Mouse (Mus musculus): Measurements from ENCODE around the gene Kat2b. TPM values are rescaled to one million over a fixed set of nuclear protein-coding genes. Genes with fewer than 3 reads are reported as not detected.

The Kat2b gene
- polyA plus RNA-seq, 1 experiment, result 2.4 TPM

DNA sequence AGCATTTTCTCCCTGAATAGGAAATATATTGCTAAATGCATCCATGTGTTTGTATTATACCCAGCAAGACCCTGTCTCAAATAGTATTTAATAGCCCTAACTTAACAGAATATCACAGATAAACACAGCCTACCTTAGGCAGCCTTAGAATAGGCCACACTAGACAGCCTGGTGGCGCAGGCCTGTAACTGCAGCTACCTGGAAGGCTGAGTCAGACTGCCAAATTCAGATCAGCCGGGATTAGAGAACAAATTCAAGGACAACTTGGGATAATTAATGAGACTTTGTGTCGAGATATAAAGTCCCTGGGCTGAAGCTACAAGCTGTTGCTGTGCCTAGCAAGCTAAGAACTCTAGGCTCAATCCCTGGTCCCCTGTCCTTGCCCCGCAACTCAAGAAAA lies 12.6 kb upstream of the Kat2b start:
- Histone ChIP-seq H3K79me3 (ENCODE audit: low read depth) (no peaks in the 10 kb centered on the region), H3K4me3 (ENCODE audit: insufficient read depth, poor library complexity, severe bottlenecking) (no peak overlapping the region), H3K27me3 (ENCODE audit: control insufficient read depth, insufficient read depth, insufficient read length) (no peaks in the 10 kb centered on the region), H3K79me2 (ENCODE audit: control insufficient read depth, insufficient read depth) (no peaks in the 10 kb centered on the region), H3ac (ENCODE audit: control insufficient read depth, insufficient read length, low read depth) (no peak overlapping the region), H3K36me3 (ENCODE audit: control insufficient read depth, insufficient read depth) (no peaks in the 10 kb centered on the region)
- TF ChIP-seq CEBPB (IDR thresholded peaks at IDR 0.05; ENCODE audit: low read depth) (no peak), MYOD1 (IDR thresholded peaks at IDR 0.05; ENCODE audit: control insufficient read depth, insufficient read length, low read depth) (no peak), MAX (IDR thresholded peaks at IDR 0.05) (no peak), MYOG (IDR thresholded peaks at IDR 0.05; ENCODE audit: control insufficient read depth, extremely low read depth, insufficient read length) (no peak), USF1 (IDR thresholded peaks at IDR 0.05; ENCODE audit: low read depth) (no peak), FOSL1 (IDR thresholded peaks at IDR 0.05; ENCODE audit: insufficient read depth, low read length, poor library complexity, severe bottlenecking) (no peak), CTCF (IDR thresholded peaks at IDR 0.05; ENCODE audit: control insufficient read depth, insufficient read depth, insufficient read length) (no peak)

- no peak overlapping the region for H3K4me3 ChIP-seq (ENCODE audit: insufficient read depth, poor library complexity, severe bottlenecking)
- H3K79me3 ChIP-seq (ENCODE audit: low read depth), result no peaks in the 10 kb centered on the region
- no peaks in the 10 kb centered on the region for H3K27me3 ChIP-seq (ENCODE audit: control insufficient read depth, insufficient read depth, insufficient read length)
- TF ChIP-seq MAX (IDR thresholded peaks at IDR 0.05), result no peak
- no peak for TF ChIP-seq CTCF (IDR thresholded peaks at IDR 0.05; ENCODE audit: control insufficient read depth, insufficient read depth, insufficient read length)
- no peak for TF ChIP-seq FOSL1 (IDR thresholded peaks at IDR 0.05; ENCODE audit: insufficient read depth, low read length, poor library complexity, severe bottlenecking)
- no peak for TF ChIP-seq USF1 (IDR thresholded peaks at IDR 0.05; ENCODE audit: low read depth)
- no peak for TF ChIP-seq CEBPB (IDR thresholded peaks at IDR 0.05; ENCODE audit: low read depth)
- no peak for TF ChIP-seq MYOG (IDR thresholded peaks at IDR 0.05; ENCODE audit: control insufficient read depth, extremely low read depth, insufficient read length)
- no peaks in the 10 kb centered on the region for H3K36me3 ChIP-seq (ENCODE audit: control insufficient read depth, insufficient read depth)
- no peaks in the 10 kb centered on the region for H3K79me2 ChIP-seq (ENCODE audit: control insufficient read depth, insufficient read depth)
- H3ac ChIP-seq (ENCODE audit: control insufficient read depth, insufficient read length, low read depth), result no peak overlapping the region
Observed at GRCm38 (mm10) chr17:53554813-53555212, 11.8 kb upstream of the Kat2b start.

- no peak overlapping the region for H3K4me3 ChIP-seq (ENCODE audit: insufficient read depth, poor library complexity, severe bottlenecking)
- H3K36me3 ChIP-seq (ENCODE audit: control insufficient read depth, insufficient read depth), result no peaks in the 10 kb centered on the region
- TF ChIP-seq CTCF (IDR thresholded peaks at IDR 0.05; ENCODE audit: control insufficient read depth, insufficient read depth, insufficient read length) (no peak), MYOD1 (IDR thresholded peaks at IDR 0.05; ENCODE audit: control insufficient read depth, insufficient read length, low read depth) (no peak)
Observed at GRCm38 (mm10) chr17:53557443-53557842, 9.2 kb upstream of the Kat2b start.

GRCm38 (mm10) chr17:53559646-53560045 lies 7.0 kb upstream of the Kat2b start:
- Histone ChIP-seq H3K79me2 (ENCODE audit: control insufficient read depth, insufficient read depth) (no peaks in the 10 kb centered on the region), H3K4me3 (ENCODE audit: insufficient read depth, poor library complexity, severe bottlenecking) (no peak overlapping the region), H3ac (ENCODE audit: control insufficient read depth, insufficient read length, low read depth) (no peak overlapping the region), H3K27me3 (ENCODE audit: control insufficient read depth, insufficient read depth, insufficient read length) (no peaks in the 10 kb centered on the region), H3K36me3 (ENCODE audit: control insufficient read depth, insufficient read depth) (no peaks in the 10 kb centered on the region), H3K79me3 (ENCODE audit: low read depth) (no peaks in the 10 kb centered on the region)
- TF ChIP-seq CTCF (IDR thresholded peaks at IDR 0.05; ENCODE audit: control insufficient read depth, insufficient read depth, insufficient read length) (no peak), FOSL1 (IDR thresholded peaks at IDR 0.05; ENCODE audit: insufficient read depth, low read length, poor library complexity, severe bottlenecking) (no peak), MAX (IDR thresholded peaks at IDR 0.05) (no peak), USF1 (IDR thresholded peaks at IDR 0.05; ENCODE audit: low read depth) (no peak), MYOD1 (IDR thresholded peaks at IDR 0.05; ENCODE audit: control insufficient read depth, insufficient read length, low read depth) (no peak), CEBPB (IDR thresholded peaks at IDR 0.05; ENCODE audit: low read depth) (no peak), MYOG (IDR thresholded peaks at IDR 0.05; ENCODE audit: control insufficient read depth, extremely low read depth, insufficient read length) (no peak)

More at GRCm38 (mm10) chr17:53557443-53557842, 9.2 kb upstream of the Kat2b start:
- no peaks in the 10 kb centered on the region for H3K79me2 ChIP-seq (ENCODE audit: control insufficient read depth, insufficient read depth)
- no peak overlapping the region for H3ac ChIP-seq (ENCODE audit: control insufficient read depth, insufficient read length, low read depth)
- no peaks in the 10 kb centered on the region for H3K27me3 ChIP-seq (ENCODE audit: control insufficient read depth, insufficient read depth, insufficient read length)
- H3K79me3 ChIP-seq (ENCODE audit: low read depth), result no peaks in the 10 kb centered on the region

- Histone ChIP-seq H3K4me3 (ENCODE audit: insufficient read depth, poor library complexity, severe bottlenecking) (no peak overlapping the region), H3K27me3 (ENCODE audit: control insufficient read depth, insufficient read depth, insufficient read length) (no peaks in the 10 kb centered on the region), H3K79me3 (ENCODE audit: low read depth) (no peaks in the 10 kb centered on the region), H3K79me2 (ENCODE audit: control insufficient read depth, insufficient read depth) (no peaks in the 10 kb centered on the region), H3ac (ENCODE audit: control insufficient read depth, insufficient read length, low read depth) (no peak overlapping the region), H3K36me3 (ENCODE audit: control insufficient read depth, insufficient read depth) (no peaks in the 10 kb centered on the region)
- TF ChIP-seq MYOG (IDR thresholded peaks at IDR 0.05; ENCODE audit: control insufficient read depth, extremely low read depth, insufficient read length) (no peak), USF1 (IDR thresholded peaks at IDR 0.05; ENCODE audit: low read depth) (no peak), MYOD1 (IDR thresholded peaks at IDR 0.05; ENCODE audit: control insufficient read depth, insufficient read length, low read depth) (no peak), FOSL1 (IDR thresholded peaks at IDR 0.05; ENCODE audit: insufficient read depth, low read length, poor library complexity, severe bottlenecking) (no peak), CEBPB (IDR thresholded peaks at IDR 0.05; ENCODE audit: low read depth) (no peak), CTCF (IDR thresholded peaks at IDR 0.05; ENCODE audit: control insufficient read depth, insufficient read depth, insufficient read length) (no peak), MAX (IDR thresholded peaks at IDR 0.05) (no peak)
Observed at GRCm38 (mm10) chr17:53561458-53562029, 5.1 kb upstream of the Kat2b start.

GRCm38 (mm10) chr17:53564837-53565236 lies 1.8 kb upstream of the Kat2b start:
- H3ac ChIP-seq (ENCODE audit: control insufficient read depth, insufficient read length, low read depth), result no peak overlapping the region
- no peaks in the 10 kb centered on the region for H3K36me3 ChIP-seq (ENCODE audit: control insufficient read depth, insufficient read depth)
- TF ChIP-seq CTCF (IDR thresholded peaks at IDR 0.05; ENCODE audit: control insufficient read depth, insufficient read depth, insufficient read length) (no peak), MYOG (IDR thresholded peaks at IDR 0.05; ENCODE audit: control insufficient read depth, extremely low read depth, insufficient read length) (no peak), MYOD1 (IDR thresholded peaks at IDR 0.05; ENCODE audit: control insufficient read depth, insufficient read length, low read depth) (no peak), FOSL1 (IDR thresholded peaks at IDR 0.05; ENCODE audit: insufficient read depth, low read length, poor library complexity, severe bottlenecking) (no peak), USF1 (IDR thresholded peaks at IDR 0.05; ENCODE audit: low read depth) (no peak), CEBPB (IDR thresholded peaks at IDR 0.05; ENCODE audit: low read depth) (no peak), MAX (IDR thresholded peaks at IDR 0.05) (no peak)
- peaks cover 19% of the 10 kb centered on the region for H3K79me2 ChIP-seq (ENCODE audit: control insufficient read depth, insufficient read depth)
- no peak overlapping the region for H3K4me3 ChIP-seq (ENCODE audit: insufficient read depth, poor library complexity, severe bottlenecking)
- no peaks in the 10 kb centered on the region for H3K27me3 ChIP-seq (ENCODE audit: control insufficient read depth, insufficient read depth, insufficient read length)
- no peaks in the 10 kb centered on the region for H3K79me3 ChIP-seq (ENCODE audit: low read depth)

Data from C2C12 (cell line).